In genomic region chr2:144467203-144467602, GRCm38 (mm10) we compare ENCODE assay signal across 11 mouse cellular contexts.
DNase-seq lines count a peak whose midpoint lies in the region; ATAC-seq and TF ChIP-seq lines count a peak whose summit lies in the region.
"Had no signal": no experiment of that assay in that cellular context is flagged by ENCODE, and none has a peak within 500 bp of the region (broad histone marks: within the 10 kb centered on the region; RNA-seq: fewer than 3 reads in every experiment).

No protein-coding gene starts in this region.

- peak; percentile 17; the same call in 1 of the 2 replicates for TF ChIP-seq CTCF in cerebellum, adult 2 months (IDR thresholded peaks at IDR 0.05; ENCODE audit: borderline replicate concordance, insufficient read depth, low read depth, low read length)
- 0 out of 2 replicates have a peak, but pooled peaks have one; percentile 24 for TF ChIP-seq CTCF in lung, adult 2 months (IDR thresholded peaks at IDR 0.05; ENCODE audit: insufficient read depth, low read length)

- H3K27me3 ChIP-seq in cerebellum, adult 2 months (ENCODE audit: control insufficient read depth, insufficient read depth, low read length), result no peaks in the 10 kb centered on the region
- no peaks in the 10 kb centered on the region for H3K27me3 ChIP-seq in limb, embryonic 10.5 days (ENCODE audit: low read depth, poor library complexity, severe bottlenecking)
- H3K27me3 ChIP-seq: lung, embryonic 15.5 days had no signal

- DNase-seq in cerebellum, adult 2 months, result no peak
- no peak for DNase-seq in cerebellum, postnatal 36 days
- DNase-seq in lung, adult 2 months, result no peak
- no peak for DNase-seq in lung, postnatal 10 days
- peak; percentile 54 for DNase-seq in R1 (ENCODE audit: low read depth, low spot score)
- DNase-seq in limb, embryonic 10.5 days (ENCODE audit: low spot score), result no peak
- no peak for DNase-seq in left cerebral cortex, adult 8-10 months (ENCODE audit: low spot score in 2 of 2)
- DNase-seq: cerebellum, adult 9-10 months had no signal

- ATAC-seq in megakaryocyte progenitor cell, adult 5-6 weeks (replicated peaks; ENCODE audit: poor library complexity), result peak; percentile 71; the same call in 1 of the 2 replicates
- ATAC-seq: forebrain, embryonic 16.5 days had no signal

- H3K4me1 ChIP-seq in cerebellum, adult 2 months (ENCODE audit: control insufficient read depth, insufficient read depth, low read length), result peaks cover 4% of the 10 kb centered on the region; the same call in 1 of the 2 replicates
- H3K4me1 ChIP-seq in lung, adult 2 months (ENCODE audit: control insufficient read depth, insufficient read depth, low read length), result no peaks in the 10 kb centered on the region
- no peaks in the 10 kb centered on the region for H3K4me1 ChIP-seq in limb, embryonic 10.5 days
- H3K4me1 ChIP-seq: lung, embryonic 15.5 days had no signal

- 73% methylated on average over 5 of the region's 5 CpGs for WGBS in cerebellum, adult 2 months
- WGBS in lung, adult 2 months, result 56% methylated on average over 5 of the region's 5 CpGs
- 71% methylated on average over 5 of the region's 5 CpGs for WGBS in limb, embryonic 10.5 days

- no peaks in the 10 kb centered on the region for H3K36me3 ChIP-seq in limb, embryonic 10.5 days
- H3K36me3 ChIP-seq: lung, embryonic 15.5 days had no signal

- H3K9me3 ChIP-seq in limb, embryonic 10.5 days (replicated peaks), result no peaks in the 10 kb centered on the region
- H3K9me3 ChIP-seq: lung, embryonic 15.5 days had no signal

- no peak overlapping the region for H3K4me3 ChIP-seq in cerebellum, adult 2 months (replicated peaks; ENCODE audit: insufficient read depth, low read depth, low read length)
- no peak overlapping the region for H3K4me3 ChIP-seq in lung, adult 2 months (replicated peaks; ENCODE audit: extremely low read depth, low read depth, low read length)
- H3K4me3 ChIP-seq in limb, embryonic 10.5 days, result no peak overlapping the region
- H3K4me3 ChIP-seq: lung, embryonic 15.5 days had no signal

- no peak overlapping the region for H3K27ac ChIP-seq in cerebellum, adult 2 months (ENCODE audit: insufficient read depth, low read length)
- no peak overlapping the region for H3K27ac ChIP-seq in limb, embryonic 10.5 days
- H3K27ac ChIP-seq: lung, embryonic 15.5 days had no signal

- no peak for TF ChIP-seq POLR2A in cerebellum, adult 2 months (IDR thresholded peaks at IDR 0.05; ENCODE audit: borderline replicate concordance, insufficient read depth, low read length)
- TF ChIP-seq POLR2A in lung, adult 2 months (IDR thresholded peaks at IDR 0.05; ENCODE audit: borderline replicate concordance, extremely low read depth, low read depth, low read length), result no peak
